Mouse (Mus musculus) lung, postnatal 0 days (tissue): ENCODE results near the gene Crocc.

Source experiments
- CTCF ChIP-seq: IDR thresholded peaks from 2 replicates; pipeline ENCODE4 v1.5.1; 2016; ENCODE audit warnings: antibody characterized with exemption, mild to moderate bottlenecking
- EP300 ChIP-seq: IDR thresholded peaks from 2 replicates; pipeline ENCODE4 v1.6.1; 2016; ENCODE audit warnings: antibody characterized with exemption, mild to moderate bottlenecking, control low read depth

- TF ChIP-seq CTCF (no peak), EP300 (no peak)
Observed at GRCm38 (mm10) chr4:140989447-140989846, 70.9 kb downstream of the Crocc start.
